In the genomic region with DNA sequence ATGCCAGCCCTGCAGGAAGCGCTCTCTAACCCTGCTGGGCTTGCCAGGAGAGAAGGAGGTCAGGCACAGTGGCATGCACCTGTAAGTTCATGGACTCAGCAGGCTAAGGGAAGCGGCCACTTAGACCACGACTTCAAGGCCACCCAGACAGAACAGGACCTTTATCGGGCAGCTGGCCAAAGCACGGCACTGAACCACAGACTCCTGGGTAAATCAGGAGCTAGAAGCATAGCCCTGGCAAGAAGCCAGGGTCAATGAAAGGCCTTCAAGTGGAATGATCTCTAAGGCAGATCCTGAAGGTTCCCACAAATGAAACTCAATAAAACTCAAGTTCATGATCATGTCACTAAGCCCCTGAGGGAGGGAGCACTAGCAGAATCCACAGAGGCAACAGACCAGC, we compare ENCODE assay signal across 10 mouse cellular contexts. TPM values are rescaled to one million over a fixed set of nuclear protein-coding genes. Genes with fewer than 3 reads are reported as not detected.
DNase-seq lines count a peak whose midpoint lies in the region; ATAC-seq and TF ChIP-seq lines count a peak whose summit lies in the region.
"Had no signal": no experiment of that assay in that cellular context is flagged by ENCODE, and none has a peak within 500 bp of the region (broad histone marks: within the 10 kb centered on the region; RNA-seq: fewer than 3 reads in every experiment).

No protein-coding gene starts in this region.

- TF ChIP-seq CTCF in stomach, postnatal 0 days (IDR thresholded peaks at IDR 0.05; ENCODE audit: low read depth): no peak

- ATAC-seq in forebrain, embryonic 13.5 days: no peak
- ATAC-seq in kidney, embryonic 16.5 days (ENCODE audit: low FRiP score, low TSS enrichment): peak; percentile 28; the same call in 1 of the 2 replicates
- ATAC-seq in stomach, postnatal 0 days (ENCODE audit: low FRiP score, low TSS enrichment): 0 out of 2 replicates have a peak, but pooled peaks have one; percentile 4

- peak overlapping the region; percentile 16; the same call in 1 of the 2 replicates for H3K27ac ChIP-seq in forebrain, embryonic 13.5 days
- H3K27ac ChIP-seq in forebrain, embryonic 10.5 days: no peak overlapping the region
- H3K27ac ChIP-seq in kidney, embryonic 16.5 days (ENCODE audit: low read length): 0 out of 2 replicates have a peak overlapping the region, but pooled peaks have one; percentile 70
- H3K27ac ChIP-seq in stomach, postnatal 0 days (replicated peaks): no peak overlapping the region
- H3K27ac ChIP-seq: limb, embryonic 13.5 days had no signal

- no peaks in the 10 kb centered on the region for H3K9me3 ChIP-seq in forebrain, embryonic 13.5 days (replicated peaks)
- H3K9me3 ChIP-seq in forebrain, embryonic 10.5 days: no peaks in the 10 kb centered on the region
- H3K9me3 ChIP-seq in kidney, embryonic 16.5 days (ENCODE audit: low read length): no peaks in the 10 kb centered on the region
- no peaks in the 10 kb centered on the region for H3K9me3 ChIP-seq in stomach, postnatal 0 days (ENCODE audit: control insufficient read depth, low read length)
- H3K9me3 ChIP-seq: limb, embryonic 13.5 days had no signal

- H3K4me1 ChIP-seq in forebrain, embryonic 13.5 days: peaks cover 13% of the 10 kb centered on the region
- no peaks in the 10 kb centered on the region; the same call in 1 of the 2 replicates for H3K4me1 ChIP-seq in forebrain, embryonic 10.5 days
- H3K4me1 ChIP-seq in kidney, embryonic 16.5 days (ENCODE audit: insufficient read depth, low read length): peaks cover 7% of the 10 kb centered on the region; the same call in 1 of the 2 replicates
- H3K4me1 ChIP-seq in stomach, postnatal 0 days (replicated peaks; ENCODE audit: control insufficient read depth, insufficient read depth): no peaks in the 10 kb centered on the region

- TF ChIP-seq EP300 in stomach, postnatal 0 days (optimal IDR thresholded peaks at IDR 0.05): no peak

- peaks cover 56% of the 10 kb centered on the region for H3K36me3 ChIP-seq in forebrain, embryonic 13.5 days (ENCODE audit: poor library complexity, severe bottlenecking)
- H3K36me3 ChIP-seq in forebrain, embryonic 10.5 days (replicated peaks): peaks cover 93% of the 10 kb centered on the region
- peaks cover 39% of the 10 kb centered on the region for H3K36me3 ChIP-seq in kidney, embryonic 16.5 days (ENCODE audit: insufficient read depth, low read length)
- peaks cover 21% of the 10 kb centered on the region for H3K36me3 ChIP-seq in stomach, postnatal 0 days (ENCODE audit: control insufficient read depth, insufficient read depth, low read length)

- no peak for DNase-seq in forebrain, embryonic 10.5 days (ENCODE audit: extremely low spot score, low spot score)
- DNase-seq in ovary, adult 18-20 months (ENCODE audit: low spot score): peak; percentile 73
- DNase-seq in ovary, postnatal 14 days (ENCODE audit: low spot score): no peak
- DNase-seq in stomach, postnatal 0 days (ENCODE audit: low spot score): no peak
- DNase-seq in heart, adult 9 months (ENCODE audit: low spot score in 2 of 2): no peak
- DNase-seq in c-Kit-positive CD71-positive TER-119-positive erythroid progenitor cells, embryonic 14.5 days (ENCODE audit: low spot score): no peak

- no peaks in the 10 kb centered on the region for H3K27me3 ChIP-seq in forebrain, embryonic 13.5 days
- no peaks in the 10 kb centered on the region for H3K27me3 ChIP-seq in forebrain, embryonic 10.5 days (ENCODE audit: poor library complexity, severe bottlenecking)
- no peaks in the 10 kb centered on the region for H3K27me3 ChIP-seq in kidney, embryonic 16.5 days (ENCODE audit: insufficient read depth, low read length)
- H3K27me3 ChIP-seq in stomach, postnatal 0 days (ENCODE audit: control insufficient read depth, insufficient read depth, low read length): no peaks in the 10 kb centered on the region
- H3K27me3 ChIP-seq: limb, embryonic 13.5 days had no signal

- no peak overlapping the region for H3K4me3 ChIP-seq in forebrain, embryonic 13.5 days
- no peak overlapping the region for H3K4me3 ChIP-seq in forebrain, embryonic 10.5 days
- H3K4me3 ChIP-seq in kidney, embryonic 16.5 days (ENCODE audit: low read length): no peak overlapping the region
- H3K4me3 ChIP-seq in stomach, postnatal 0 days (ENCODE audit: low read depth, low read length): no peak overlapping the region
- H3K4me3 ChIP-seq: limb, embryonic 13.5 days had no signal

- no peak overlapping the region for H3K4me2 ChIP-seq in forebrain, embryonic 13.5 days
- no peak overlapping the region for H3K4me2 ChIP-seq in kidney, embryonic 16.5 days (replicated peaks; ENCODE audit: low read depth, low read length)
- H3K4me2 ChIP-seq in stomach, postnatal 0 days (replicated peaks; ENCODE audit: low read depth): no peak overlapping the region
- H3K4me2 ChIP-seq: heart, embryonic 11.5 days; limb, embryonic 13.5 days had no signal

- H3K9ac ChIP-seq in forebrain, embryonic 13.5 days: no peak overlapping the region
- H3K9ac ChIP-seq in kidney, embryonic 16.5 days (replicated peaks; ENCODE audit: low read length): no peak overlapping the region
- no peak overlapping the region for H3K9ac ChIP-seq in stomach, postnatal 0 days (ENCODE audit: low read length)
- H3K9ac ChIP-seq: limb, embryonic 13.5 days had no signal

- WGBS in forebrain, embryonic 13.5 days: 45% methylated on average over 5 of the region's 5 CpGs
- 90% methylated on average over 5 of the region's 5 CpGs for WGBS in forebrain, embryonic 10.5 days
- WGBS in kidney, embryonic 16.5 days: 54% methylated on average over 5 of the region's 5 CpGs
- 65% methylated on average over 5 of the region's 5 CpGs for WGBS in stomach, postnatal 0 days

RNA-seq across cellular contexts. Expression of a gene that starts 11.9 kb away (rescaled TPM):
- polyA plus RNA-seq in forebrain, embryonic 13.5 days (2015; fragmentation: Nextera tagmentation; extraction: Ambion mirVana): 23.3 and 24.4 TPM in 2 replicates
- polyA plus RNA-seq in forebrain, embryonic 10.5 days (2016; fragmentation: Nextera tagmentation; extraction: Ambion mirVana): 40.2 and 44.3 TPM in 2 replicates
- polyA plus RNA-seq in kidney, embryonic 16.5 days (2015; fragmentation: Nextera tagmentation; extraction: Ambion mirVana): 34.9 and 36.3 TPM in 2 replicates
- polyA plus RNA-seq in stomach, postnatal 0 days (2015; fragmentation: Nextera tagmentation; extraction: Ambion mirVana): 17.6 and 18.0 TPM in 2 replicates

RNA-seq across cellular contexts. Expression of a gene that starts 19.1 kb away (rescaled TPM):
- polyA plus RNA-seq in forebrain, embryonic 13.5 days (2015; fragmentation: Nextera tagmentation; extraction: Ambion mirVana): 11.0 and 12.8 TPM in 2 replicates
- polyA plus RNA-seq in forebrain, embryonic 10.5 days (2016; fragmentation: Nextera tagmentation; extraction: Ambion mirVana): 7.0 and 7.6 TPM in 2 replicates
- polyA plus RNA-seq in kidney, embryonic 16.5 days (2015; fragmentation: Nextera tagmentation; extraction: Ambion mirVana): 10.4 and 11.0 TPM in 2 replicates
- polyA plus RNA-seq in stomach, postnatal 0 days (2015; fragmentation: Nextera tagmentation; extraction: Ambion mirVana): 3.2 and 3.7 TPM in 2 replicates

Comparison
In these comparisons a context has a peak if more than half of its experiments do, and no peak if none do; other contexts are left out.
1. H3K27ac ChIP-seq: peak in forebrain, embryonic 13.5 days (single experiment) and kidney, embryonic 16.5 days (single experiment); none in forebrain, embryonic 10.5 days (single experiment) and stomach, postnatal 0 days (single experiment).